Mouse (Mus musculus) cerebellum, adult 11-12 months (tissue): ENCODE measurements around the gene Gm20388.

ENCODE experiments used
- DNase-seq: peaks from one replicate; pipeline ENCODE4 v3.0.0; 2022

Gene Gm20388

GRCm38 (mm10) chr8:120462611-120463010 is 552.0 kb downstream of the Gm20388 start:
- DNase-seq: no peak

GRCm38 (mm10) chr8:120463918-120464584 is 553.4 kb downstream of the Gm20388 start:
- DNase-seq: no peak

DNA sequence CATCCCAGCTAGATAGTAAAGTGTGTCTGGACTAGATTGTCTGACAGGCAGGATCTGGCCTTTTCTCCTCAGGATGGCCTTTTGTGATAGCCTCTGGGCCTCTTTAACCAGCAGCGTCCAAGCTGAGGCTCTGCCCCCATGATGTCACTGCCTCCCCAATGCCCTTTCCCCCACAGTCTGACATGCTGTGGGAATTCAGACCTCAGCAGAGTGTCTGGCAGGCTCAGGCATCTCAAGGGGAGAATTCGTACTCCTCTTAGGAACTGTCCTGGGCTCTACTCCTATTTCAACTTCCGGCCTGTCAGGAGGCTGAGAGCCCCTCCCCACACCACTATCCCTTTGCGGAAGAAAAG is 553.9 kb downstream of the Gm20388 start:
- no peak for DNase-seq

DNA sequence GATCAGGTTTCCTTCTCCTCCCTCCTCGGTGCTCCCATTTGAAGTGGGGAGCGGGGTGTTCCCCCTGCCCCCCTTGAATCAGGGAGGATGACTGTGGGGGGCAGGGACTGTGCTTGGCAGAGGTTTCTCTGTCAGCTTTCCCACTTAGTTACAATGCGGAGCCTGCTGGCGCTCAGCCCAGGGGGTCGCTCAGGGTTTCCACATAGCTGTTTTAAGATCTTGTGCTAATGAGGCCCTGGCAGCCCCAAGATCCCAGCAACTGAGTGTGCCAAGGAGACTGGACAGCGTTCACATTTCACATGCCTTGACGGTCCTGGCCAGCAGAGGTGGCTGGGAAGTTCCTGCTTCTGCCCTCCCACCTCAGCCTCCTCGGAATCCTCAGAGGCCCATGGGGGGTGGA is 555.1 kb downstream of the Gm20388 start:
- DNase-seq: no peak

- no peak for DNase-seq
Observed at GRCm38 (mm10) chr8:120466266-120466665, 555.6 kb downstream of the Gm20388 start.

GRCm38 (mm10) chr8:120467598-120467997 is 557.0 kb downstream of the Gm20388 start:
- DNase-seq: no peak

DNA sequence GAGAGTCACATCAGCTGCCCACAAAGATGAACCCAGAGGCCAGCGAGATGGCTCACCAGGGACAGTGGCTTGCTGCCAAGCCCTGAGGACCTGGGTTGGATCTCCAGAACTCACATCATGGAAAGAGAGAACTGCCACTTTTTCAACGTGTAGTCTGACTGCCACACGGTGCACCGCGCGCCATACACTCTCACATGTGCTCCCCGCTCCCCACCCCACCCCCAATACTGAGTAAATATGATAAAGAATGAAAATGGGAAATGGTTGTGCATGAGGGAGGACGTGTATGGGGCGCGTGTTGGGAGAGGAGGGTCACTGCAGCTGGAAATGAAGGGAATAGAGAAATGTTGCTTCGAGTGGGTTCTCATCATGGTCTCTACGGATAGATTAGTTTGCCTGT is 559.5 kb downstream of the Gm20388 start:
- DNase-seq: no peak

DNA sequence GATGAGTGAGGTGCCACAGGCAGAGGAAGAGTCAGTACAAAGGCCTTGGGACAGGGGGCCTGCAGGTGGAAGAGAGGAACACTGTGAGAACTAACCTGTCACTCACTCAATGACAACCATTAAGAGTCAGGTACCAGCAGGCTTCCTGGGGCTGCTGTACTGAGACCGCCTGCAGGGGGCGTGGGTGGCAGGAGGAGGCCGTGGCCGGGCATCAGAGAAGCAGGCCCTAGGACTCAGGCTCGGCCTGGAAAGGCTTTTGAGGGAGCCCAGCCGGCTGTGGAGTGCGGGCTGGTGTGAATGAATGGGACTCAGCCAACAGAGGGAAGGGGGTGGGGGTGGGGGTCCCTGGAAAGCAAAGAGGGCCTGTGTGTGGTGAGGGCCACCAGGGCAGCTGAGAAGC is 560.5 kb downstream of the Gm20388 start:
- peak; percentile 46 for DNase-seq

DNA sequence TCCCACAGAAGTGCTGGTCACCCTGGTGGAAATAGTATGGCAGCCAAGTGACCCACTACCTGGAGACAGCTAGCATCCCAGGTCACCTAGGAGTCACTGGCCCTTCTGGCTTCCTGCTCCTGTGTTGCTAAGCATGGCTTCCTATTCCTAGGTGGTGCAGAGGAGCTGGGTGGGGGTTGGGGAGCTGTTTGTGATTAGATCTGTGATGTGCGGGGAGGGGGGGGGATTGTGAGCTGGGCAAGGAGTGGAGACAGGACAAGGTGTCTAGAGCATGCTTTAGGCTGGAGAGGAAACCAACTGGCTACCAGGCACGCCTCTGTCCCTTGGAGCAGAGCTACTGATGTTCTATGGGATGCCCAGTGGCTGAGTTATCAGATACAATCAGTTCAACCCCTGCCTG is 561.1 kb downstream of the Gm20388 start:
- DNase-seq: no peak

- no peak for DNase-seq
Observed at GRCm38 (mm10) chr8:120472230-120472629, 561.6 kb downstream of the Gm20388 start.

- DNase-seq: no peak
Observed at GRCm38 (mm10) chr8:120473729-120474364, 563.2 kb downstream of the Gm20388 start.

- DNase-seq: no peak
Observed at GRCm38 (mm10) chr8:120474496-120475235, 564.0 kb downstream of the Gm20388 start.

DNA sequence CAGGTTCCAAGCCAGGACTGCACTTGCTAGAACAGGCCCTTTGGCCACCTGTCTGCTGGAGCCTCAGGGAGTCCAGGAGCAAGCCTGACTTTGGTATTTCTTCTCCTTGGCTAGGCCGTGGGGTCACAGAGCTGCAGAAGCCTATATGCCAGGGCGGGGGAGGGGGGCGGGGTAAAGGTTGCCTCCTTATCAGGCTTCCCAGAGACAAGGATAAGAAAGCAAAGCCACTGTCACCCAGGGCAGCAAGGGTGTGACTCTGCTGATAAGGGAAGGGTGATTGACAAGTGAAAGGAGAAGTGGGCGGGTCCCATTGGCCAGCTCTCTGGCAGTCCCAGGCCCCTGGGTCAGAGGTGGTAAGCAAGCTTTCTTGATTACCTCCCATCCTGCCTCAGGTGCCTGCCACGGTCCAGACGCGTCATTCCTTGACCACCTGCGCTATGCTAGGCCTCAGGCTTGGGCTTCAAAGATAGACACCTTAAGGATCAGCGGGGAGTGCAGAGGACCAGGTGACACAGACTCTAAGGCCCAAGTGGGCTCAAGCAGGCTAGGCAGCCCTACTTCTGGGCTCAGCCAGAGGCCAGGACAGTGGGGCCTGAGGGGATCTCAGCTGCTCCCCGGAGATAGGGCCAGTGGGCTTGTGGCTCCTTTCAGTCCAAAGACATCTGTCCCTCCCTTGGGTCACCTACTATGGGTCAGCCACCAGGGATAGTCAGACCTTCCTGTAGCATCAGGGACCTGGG is 565.0 kb downstream of the Gm20388 start:
- DNase-seq: no peak

- DNase-seq: no peak
Observed at GRCm38 (mm10) chr8:120476711-120477575, 566.3 kb downstream of the Gm20388 start.

DNA sequence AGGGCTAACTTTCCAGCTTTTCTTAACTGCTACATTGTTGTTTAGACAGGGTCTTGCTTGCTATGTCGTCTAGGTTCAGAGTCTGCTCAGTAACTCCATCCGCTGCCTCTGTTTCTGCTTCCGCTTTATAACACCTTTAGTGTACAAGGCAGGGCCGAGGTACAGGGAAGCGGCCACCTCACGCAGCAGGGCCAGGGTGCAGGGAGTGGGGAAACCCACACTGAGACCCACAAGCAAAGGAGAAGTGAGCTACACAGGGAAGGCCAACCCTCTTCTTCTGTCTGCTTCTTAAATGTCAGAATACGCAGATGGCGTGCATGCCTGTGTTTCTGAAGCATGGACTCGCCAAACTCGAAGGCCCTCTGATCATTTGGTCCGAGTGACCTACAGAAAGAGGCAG is 568.1 kb downstream of the Gm20388 start:
- no peak for DNase-seq

DNA sequence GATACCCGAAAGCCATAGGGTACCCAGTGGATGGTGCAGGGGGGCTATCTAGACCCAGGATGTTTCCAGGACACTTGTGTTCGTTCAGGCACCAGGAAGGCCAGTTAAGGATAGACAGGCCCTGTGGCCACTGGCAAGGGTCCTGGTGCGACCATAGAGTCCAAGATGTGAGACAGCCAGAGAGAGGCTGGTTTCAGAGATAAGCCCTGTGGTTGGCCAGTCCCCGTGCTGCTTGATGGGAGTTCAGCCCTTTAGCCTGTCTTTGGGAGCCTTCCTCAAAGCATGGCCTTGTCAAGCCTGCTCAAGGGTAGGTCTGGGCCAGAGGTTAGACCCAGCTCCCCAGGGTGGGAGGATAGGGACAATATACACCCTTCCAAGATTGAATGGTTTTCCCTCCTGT is 569.0 kb downstream of the Gm20388 start:
- DNase-seq: no peak

- peak; percentile 42 for DNase-seq
Observed at GRCm38 (mm10) chr8:120482015-120482689, 571.5 kb downstream of the Gm20388 start.

GRCm38 (mm10) chr8:120484460-120484859 is 573.8 kb downstream of the Gm20388 start:
- no peak for DNase-seq

GRCm38 (mm10) chr8:120485116-120485515 is 574.5 kb downstream of the Gm20388 start:
- peak; percentile 51 for DNase-seq

- peak; percentile 36 for DNase-seq
Observed at GRCm38 (mm10) chr8:120485551-120486476, 575.2 kb downstream of the Gm20388 start.
